Mouse (Mus musculus) yolk sac, embryonic 10.5 days (tissue): ENCODE results near the gene Vmn1r228.

Experiments
- DNase-seq: peaks from one replicate; pipeline ENCODE4 v3.0.0-alpha.2; 2017; ENCODE audit warnings: low spot score

Vmn1r228 gene

GRCm38 (mm10) chr17:20786057-20786456 is at the start of gene Vmn1r228:
Vmn1r228 (minus strand) TSS chr17:20786157.
- DNase-seq = no peak

GRCm38 (mm10) chr17:20811255-20811654 is 25.3 kb upstream of the Vmn1r228 start, which contains the start of gene Vmn1r229:
Vmn1r229 (plus strand) TSS chr17:20811555.
- DNase-seq = no peak

- no peak for DNase-seq
Observed at GRCm38 (mm10) chr17:20729543-20729942, 56.4 kb downstream of the Vmn1r228 start, which contains the start of gene Vmn1r227. Vmn1r227 (plus strand) TSS chr17:20729843.
